Mouse (Mus musculus): ENCODE measurements at regions not wholly inside any gene's neighbourhood (a gene's known extent, or its start where the extent isn't known, plus 50 kb on each side); places are given as distances from the start of the nearest gene placed in this dataset.

DNA sequence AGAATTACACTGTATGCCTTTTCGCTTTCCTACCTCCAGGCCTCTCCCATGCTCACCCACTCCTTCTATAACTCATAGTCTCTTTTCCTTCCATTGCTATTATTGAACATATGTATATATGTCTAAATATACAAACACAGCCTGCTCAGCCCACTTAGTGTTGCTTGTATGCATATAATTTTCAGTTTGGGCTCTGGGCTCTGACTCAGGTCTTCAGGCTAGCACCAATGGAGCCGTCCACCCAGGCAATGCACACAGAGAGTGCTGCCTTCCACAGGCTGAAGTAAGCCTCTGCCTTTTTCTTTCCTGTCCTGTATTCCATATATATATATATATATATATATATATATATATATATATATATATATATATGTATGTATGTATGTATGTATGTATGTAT, 162.8 kb upstream of the Bmp4 start:
- no peaks in the 10 kb centered on the region for H3K9me3 ChIP-seq (replicated peaks; ENCODE audit: insufficient read depth, low read length)
- H3K36me3 ChIP-seq (ENCODE audit: control insufficient read depth in 1 of 2, insufficient read depth in 2 of 2, low read length in 2 of 2): no peaks in the 10 kb centered on the region
- H3K4me3 ChIP-seq (ENCODE audit: control insufficient read depth in 1 of 2, insufficient read depth in 1 of 2, low read depth in 2 of 2, low read length in 2 of 2): no peak overlapping the region
- H3K27me3 ChIP-seq (ENCODE audit: control insufficient read depth in 1 of 2, insufficient read depth in 2 of 2, low read length in 2 of 2): no peaks in the 10 kb centered on the region
- no peaks in the 10 kb centered on the region for H3K4me1 ChIP-seq (ENCODE audit: control insufficient read depth in 1 of 2, insufficient read depth in 2 of 2, low read length in 2 of 2)
- TF ChIP-seq ELF1 (IDR thresholded peaks at IDR 0.05; ENCODE audit: low read depth, low read length) (no peak), TCF12 (IDR thresholded peaks at IDR 0.05; ENCODE audit: low read depth, low read length) (no peak), CTCF (IDR thresholded peaks at IDR 0.05 in 2 of 3, conservative IDR thresholded peaks at IDR 0.05 in 1 of 3; ENCODE audit: control insufficient read depth in 1 of 3, insufficient read depth in 1 of 3, low read depth in 2 of 3, low read length in 3 of 3, poor library complexity in 1 of 3, severe bottlenecking in 1 of 3) (no peak), MEF2A (IDR thresholded peaks at IDR 0.05; ENCODE audit: extremely low read depth, insufficient replicate concordance, low read depth, low read length, poor library complexity, severe bottlenecking) (no peak), TAL1 (IDR thresholded peaks at IDR 0.05; ENCODE audit: low read length) (no peak), BHLHE40 (IDR thresholded peaks at IDR 0.05; ENCODE audit: borderline replicate concordance, low read depth, low read length) (no peak), SIN3A (IDR thresholded peaks at IDR 0.05; ENCODE audit: low read length) (no peak), RCOR1 (IDR thresholded peaks at IDR 0.05; ENCODE audit: low read depth, low read length) (no peak), MAZ (IDR thresholded peaks at IDR 0.05; ENCODE audit: low read depth, low read length) (no peak), USF2 (IDR thresholded peaks at IDR 0.05; ENCODE audit: borderline replicate concordance in 1 of 2, insufficient read depth in 1 of 2, low read depth in 1 of 2, low read length in 2 of 2) (no peak), MAX (IDR thresholded peaks at IDR 0.05; ENCODE audit: low read length) (no peak), MYC (IDR thresholded peaks at IDR 0.05; ENCODE audit: low read depth, low read length) (no peak), ETS1 (IDR thresholded peaks at IDR 0.05; ENCODE audit: low read depth, low read length) (no peak), GATA1 (IDR thresholded peaks at IDR 0.05; ENCODE audit: low read depth, low read length) (no peak), KAT2A (conservative IDR thresholded peaks at IDR 0.05; ENCODE audit: low read depth, low read length) (no peak), ZNF384 (IDR thresholded peaks at IDR 0.05; ENCODE audit: low read depth, low read length) (no peak), CHD1 (IDR thresholded peaks at IDR 0.05; ENCODE audit: low read depth, low read length) (no peak), RAD21 (IDR thresholded peaks at IDR 0.05; ENCODE audit: low read depth, low read length) (no peak), TBP (IDR thresholded peaks at IDR 0.05; ENCODE audit: low read depth, low read length) (no peak), UBTF (IDR thresholded peaks at IDR 0.05; ENCODE audit: borderline replicate concordance, insufficient read depth, low read depth, low read length) (no peak)
- no peak overlapping the region for H3K27ac ChIP-seq (ENCODE audit: control insufficient read depth, low read depth, low read length)
- H3K79me2 ChIP-seq (ENCODE audit: control insufficient read depth, insufficient read depth, low read length, poor library complexity): no peaks in the 10 kb centered on the region
- no peak overlapping the region for H3K9ac ChIP-seq (ENCODE audit: control insufficient read depth, low read depth, low read length, poor library complexity, severe bottlenecking)
- DNase-seq (ENCODE audit: low read depth, low spot score): no peak

DNA sequence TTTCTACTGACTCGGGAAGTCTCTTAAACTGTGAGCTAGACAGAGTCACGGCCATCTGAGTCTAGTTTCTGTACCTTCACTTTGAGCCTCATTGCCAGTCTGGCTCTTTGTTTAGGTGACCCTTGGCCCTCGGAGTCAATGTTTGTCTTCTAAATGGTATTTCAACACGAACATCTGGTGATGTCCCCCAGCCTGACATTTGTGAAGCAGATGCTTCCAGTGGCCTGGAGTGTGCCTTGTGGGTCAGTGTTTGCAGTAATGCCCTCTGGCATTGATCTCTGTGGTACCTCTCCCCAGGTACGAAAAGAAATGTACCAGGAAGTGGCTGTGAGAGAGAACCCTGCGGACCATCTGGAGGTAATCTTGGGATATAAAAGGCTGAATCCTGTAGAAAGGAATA, 155.7 kb upstream of the Bmp4 start:
- no peak for DNase-seq (ENCODE audit: low read depth, low spot score)
- Histone ChIP-seq H3K79me2 (ENCODE audit: control insufficient read depth, insufficient read depth, low read length, poor library complexity) (no peaks in the 10 kb centered on the region), H3K9me3 (replicated peaks; ENCODE audit: insufficient read depth, low read length) (no peaks in the 10 kb centered on the region), H3K4me3 (ENCODE audit: control insufficient read depth in 1 of 2, insufficient read depth in 1 of 2, low read depth in 2 of 2, low read length in 2 of 2) (no peak overlapping the region), H3K36me3 (ENCODE audit: control insufficient read depth in 1 of 2, insufficient read depth in 2 of 2, low read length in 2 of 2) (no peaks in the 10 kb centered on the region), H3K9ac (ENCODE audit: control insufficient read depth, low read depth, low read length, poor library complexity, severe bottlenecking) (no peak overlapping the region), H3K27me3 (ENCODE audit: control insufficient read depth in 1 of 2, insufficient read depth in 2 of 2, low read length in 2 of 2) (no peaks in the 10 kb centered on the region), H3K4me1 (ENCODE audit: control insufficient read depth in 1 of 2, insufficient read depth in 2 of 2, low read length in 2 of 2) (no peaks in the 10 kb centered on the region), H3K27ac (ENCODE audit: control insufficient read depth, low read depth, low read length) (no peak overlapping the region)
- TF ChIP-seq MXI1 (IDR thresholded peaks at IDR 0.05; ENCODE audit: low read depth, low read length): no peak
- no peak for TF ChIP-seq ELF1 (IDR thresholded peaks at IDR 0.05; ENCODE audit: low read depth, low read length)
- TF ChIP-seq POLR2A (IDR thresholded peaks at IDR 0.05; ENCODE audit: control insufficient read depth in 1 of 2, insufficient read depth in 1 of 2, low read depth in 1 of 2, low read length in 2 of 2, poor library complexity in 1 of 2): no peak
- no peak for TF ChIP-seq NRF1 (IDR thresholded peaks at IDR 0.05; ENCODE audit: insufficient read depth, low read depth, low read length, poor library complexity, severe bottlenecking)
- TF ChIP-seq CTCF (IDR thresholded peaks at IDR 0.05 in 2 of 3, conservative IDR thresholded peaks at IDR 0.05 in 1 of 3; ENCODE audit: control insufficient read depth in 1 of 3, insufficient read depth in 1 of 3, low read depth in 2 of 3, low read length in 3 of 3, poor library complexity in 1 of 3, severe bottlenecking in 1 of 3): no peak
- TF ChIP-seq MAX (IDR thresholded peaks at IDR 0.05; ENCODE audit: low read length): no peak
- no peak for TF ChIP-seq MAFK (IDR thresholded peaks at IDR 0.05; ENCODE audit: borderline replicate concordance, low read depth, low read length)
- TF ChIP-seq TCF12 (IDR thresholded peaks at IDR 0.05; ENCODE audit: low read depth, low read length): no peak
- TF ChIP-seq MYB (IDR thresholded peaks at IDR 0.05; ENCODE audit: low read depth, low read length): no peak
- no peak for TF ChIP-seq ZKSCAN1 (IDR thresholded peaks at IDR 0.05; ENCODE audit: low read depth, low read length)
- TF ChIP-seq SIN3A (IDR thresholded peaks at IDR 0.05; ENCODE audit: low read length): no peak
